Mouse (Mus musculus) granulocyte monocyte progenitor cell, adult 5-6 weeks (primary cell): ENCODE measurements at regions not wholly inside any gene's neighbourhood (a gene's known extent, or its start where the extent isn't known, plus 50 kb on each side); places are given as distances from the start of the nearest gene placed in this dataset.

Source experiments
- ATAC-seq: replicated peaks from 2 replicates; pipeline ENCODE4 v1.8.0; 2016; ENCODE audit warnings: mild to moderate bottlenecking, moderate TSS enrichment, inconsistent platforms; ENCODE audit not compliant: poor library complexity, severe bottlenecking

DNA sequence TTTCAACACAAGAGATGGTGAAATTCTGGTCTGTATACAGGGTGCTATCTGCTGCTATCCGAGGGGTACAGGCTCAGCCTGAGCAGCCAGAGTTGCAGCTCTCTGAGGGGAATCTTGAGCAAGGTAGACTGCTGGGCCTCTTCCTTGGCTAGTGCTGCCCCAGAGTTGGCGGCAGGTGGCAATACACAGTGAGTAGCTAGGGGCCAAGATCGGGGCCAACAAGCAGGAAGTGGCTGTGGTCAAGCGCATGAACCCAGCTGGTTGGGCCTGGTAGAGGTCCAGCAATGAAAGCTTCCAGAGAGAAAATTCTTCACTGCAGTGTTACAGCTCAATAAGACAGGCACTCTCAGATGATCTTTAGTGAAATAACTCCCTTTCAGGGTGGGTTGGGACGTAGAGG is 787.6 kb downstream of the Gm10283 start:
- ATAC-seq = peak; percentile 79

DNA sequence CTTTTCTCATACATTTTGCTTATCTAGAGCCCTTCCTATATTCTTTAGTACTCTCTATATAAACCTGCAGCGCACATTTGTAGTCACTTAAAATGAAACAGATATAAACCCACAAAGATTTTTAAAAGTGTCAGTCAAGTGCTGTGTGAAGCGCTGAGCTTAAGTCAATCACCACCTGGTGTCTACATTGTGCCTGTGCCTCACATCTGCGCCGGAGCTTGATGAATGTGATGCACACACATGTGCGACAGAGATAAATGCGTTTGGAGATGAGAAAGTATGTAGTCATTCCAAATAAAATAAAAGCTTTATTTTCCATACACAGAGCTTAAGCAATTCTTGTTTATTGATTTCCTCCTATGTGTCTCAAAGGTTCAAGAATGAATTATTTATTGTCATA is 791.5 kb upstream of the Galntl6 start:
- ATAC-seq = no peak
